Mouse (Mus musculus): ENCODE data around the gene Olfr1278. TPM values are rescaled to one million over a fixed set of nuclear protein-coding genes. Genes with fewer than 3 reads are reported as not detected.
"Not testable (repeated sequence)": the region's sequence is repeated elsewhere in the genome, so short reads cannot be mapped to it uniquely, and the experiment has no call there.

Gene Olfr1278
- polyA plus RNA-seq, 1 experiment: not detected

- Histone ChIP-seq H3K4me1 (ENCODE audit: control insufficient read depth, insufficient read depth, low read length) (no peaks in the 10 kb centered on the region), H3K36me3 (ENCODE audit: control insufficient read depth, insufficient read depth, low read length, poor library complexity, severe bottlenecking) (no peaks in the 10 kb centered on the region), H3K9ac (ENCODE audit: low read depth, poor library complexity, severe bottlenecking) (no peak within 1 kb of the TSS), H3K27me3 (ENCODE audit: control insufficient read depth, insufficient read depth, low read length, poor library complexity, severe bottlenecking) (no peaks in the 10 kb centered on the region), H3K9me3 (replicated peaks; ENCODE audit: control insufficient read depth, insufficient read depth, low read length, poor library complexity, severe bottlenecking) (no peaks in the 10 kb centered on the region), H3K4me3 (ENCODE audit: low read depth, low read length) (no peak within 1 kb of the TSS), H3K27ac (ENCODE audit: insufficient read depth, low read length) (no peak within 1 kb of the TSS)
- no peak for TF ChIP-seq POLR2A (IDR thresholded peaks at IDR 0.05; ENCODE audit: insufficient read depth, low read length)
- no peak for TF ChIP-seq EP300 (IDR thresholded peaks at IDR 0.05; ENCODE audit: insufficient read depth, low read depth, low read length)
- TF ChIP-seq CTCF (IDR thresholded peaks at IDR 0.05; ENCODE audit: low read depth, low read length): no peak
Observed at GRCm38 (mm10) chr2:111326220-111326619, 36.3 kb downstream of the Olfr1278 start, which contains the start of gene Olfr1281. Olfr1281 (plus strand) TSS chr2:111326520.

GRCm38 (mm10) chr2:111333721-111334120, 43.8 kb downstream of the Olfr1278 start:
- H3K36me3 ChIP-seq (ENCODE audit: control insufficient read depth, insufficient read depth, low read length, poor library complexity, severe bottlenecking); H3K4me1 ChIP-seq (ENCODE audit: control insufficient read depth, insufficient read depth, low read length); H3K27ac ChIP-seq (ENCODE audit: insufficient read depth, low read length); H3K9me3 ChIP-seq (replicated peaks; ENCODE audit: control insufficient read depth, insufficient read depth, low read length, poor library complexity, severe bottlenecking); H3K9ac ChIP-seq (ENCODE audit: low read depth, poor library complexity, severe bottlenecking); H3K27me3 ChIP-seq (ENCODE audit: control insufficient read depth, insufficient read depth, low read length, poor library complexity, severe bottlenecking); H3K4me3 ChIP-seq (ENCODE audit: low read depth, low read length): not testable (repeated sequence)

- Histone ChIP-seq H3K9me3 (replicated peaks; ENCODE audit: control insufficient read depth, insufficient read depth, low read length, poor library complexity, severe bottlenecking) (no peaks in the 10 kb centered on the region), H3K4me3 (ENCODE audit: low read depth, low read length) (no peak within 1 kb of the TSS), H3K36me3 (ENCODE audit: control insufficient read depth, insufficient read depth, low read length, poor library complexity, severe bottlenecking) (no peaks in the 10 kb centered on the region), H3K4me1 (ENCODE audit: control insufficient read depth, insufficient read depth, low read length) (no peaks in the 10 kb centered on the region), H3K27me3 (ENCODE audit: control insufficient read depth, insufficient read depth, low read length, poor library complexity, severe bottlenecking) (no peaks in the 10 kb centered on the region), H3K9ac (ENCODE audit: low read depth, poor library complexity, severe bottlenecking) (no peak within 1 kb of the TSS), H3K27ac (ENCODE audit: insufficient read depth, low read length) (no peak within 1 kb of the TSS)
- no peak for TF ChIP-seq CTCF (IDR thresholded peaks at IDR 0.05; ENCODE audit: low read depth, low read length)
- TF ChIP-seq EP300 (IDR thresholded peaks at IDR 0.05; ENCODE audit: insufficient read depth, low read depth, low read length): no peak
- no peak for TF ChIP-seq POLR2A (IDR thresholded peaks at IDR 0.05; ENCODE audit: insufficient read depth, low read length)
Observed at GRCm38 (mm10) chr2:111335976-111336375, 46.0 kb downstream of the Olfr1278 start, which contains the start of gene Olfr1282. Olfr1282 (minus strand) TSS chr2:111336076.

Other genes with a start within 250 kb of the Olfr1278 start
- gene Gm13941, start 184.2 kb upstream of the Olfr1278 start, polyA plus RNA-seq (2011; ENCODE audit: insufficient read depth, insufficient read length, low read depth, missing spikeins): not detected in 2 replicates
- not detected in 2 replicates for gene Gm15130, start 137.2 kb upstream of the Olfr1278 start, polyA plus RNA-seq (2011; ENCODE audit: insufficient read depth, insufficient read length, low read depth, missing spikeins)
- gene 4930430A15Rik, start 60.5 kb upstream of the Olfr1278 start, polyA plus RNA-seq (2011; ENCODE audit: insufficient read depth, insufficient read length, low read depth, missing spikeins): not detected in 2 replicates
- not detected in 2 replicates for gene Olfr1275, start 54.9 kb upstream of the Olfr1278 start, polyA plus RNA-seq (2011; ENCODE audit: insufficient read depth, insufficient read length, low read depth, missing spikeins)
- not detected in 2 replicates for gene Olfr1276, start 35.6 kb upstream of the Olfr1278 start, polyA plus RNA-seq (2011; ENCODE audit: insufficient read depth, insufficient read length, low read depth, missing spikeins)
- not detected in 2 replicates for gene Olfr1277, start 16.0 kb upstream of the Olfr1278 start, polyA plus RNA-seq (2011; ENCODE audit: insufficient read depth, insufficient read length, low read depth, missing spikeins)
- not detected in 2 replicates for gene Olfr1279, start 10.5 kb downstream of the Olfr1278 start, polyA plus RNA-seq (2011; ENCODE audit: insufficient read depth, insufficient read length, low read depth, missing spikeins)
- gene Olfr1280, start 23.9 kb downstream of the Olfr1278 start, polyA plus RNA-seq (2011; ENCODE audit: insufficient read depth, insufficient read length, low read depth, missing spikeins): not detected in 2 replicates
- gene Olfr1281, start 36.4 kb downstream of the Olfr1278 start, polyA plus RNA-seq (2011; ENCODE audit: insufficient read depth, insufficient read length, low read depth, missing spikeins): not detected in 2 replicates
- not detected in 2 replicates for gene Olfr1282, start 45.9 kb downstream of the Olfr1278 start, polyA plus RNA-seq (2011; ENCODE audit: insufficient read depth, insufficient read length, low read depth, missing spikeins)
- gene Olfr1283, start 76.7 kb downstream of the Olfr1278 start, polyA plus RNA-seq (2011; ENCODE audit: insufficient read depth, insufficient read length, low read depth, missing spikeins): not detected in 2 replicates
- gene Olfr1284, start 85.4 kb downstream of the Olfr1278 start, polyA plus RNA-seq (2011; ENCODE audit: insufficient read depth, insufficient read length, low read depth, missing spikeins): not detected in 2 replicates
- not detected in 2 replicates for gene Olfr1286, start 133.0 kb downstream of the Olfr1278 start, polyA plus RNA-seq (2011; ENCODE audit: insufficient read depth, insufficient read length, low read depth, missing spikeins)
- gene Olfr1287, start 159.0 kb downstream of the Olfr1278 start, polyA plus RNA-seq (2011; ENCODE audit: insufficient read depth, insufficient read length, low read depth, missing spikeins): not detected in 2 replicates
- gene Olfr1288, start 184.0 kb downstream of the Olfr1278 start, polyA plus RNA-seq (2011; ENCODE audit: insufficient read depth, insufficient read length, low read depth, missing spikeins): not detected in 2 replicates
- gene Olfr1289, start 190.7 kb downstream of the Olfr1278 start, polyA plus RNA-seq (2011; ENCODE audit: insufficient read depth, insufficient read length, low read depth, missing spikeins): not detected in 2 replicates
- gene Olfr1290, start 203.7 kb downstream of the Olfr1278 start, polyA plus RNA-seq (2011; ENCODE audit: insufficient read depth, insufficient read length, low read depth, missing spikeins): not detected in 2 replicates
- gene Olfr1291-ps1, start 207.0 kb downstream of the Olfr1278 start, polyA plus RNA-seq (2011; ENCODE audit: insufficient read depth, insufficient read length, low read depth, missing spikeins): not detected in 2 replicates
- not detected in 2 replicates for gene Olfr1293-ps, start 235.1 kb downstream of the Olfr1278 start, polyA plus RNA-seq (2011; ENCODE audit: insufficient read depth, insufficient read length, low read depth, missing spikeins)